Mouse (Mus musculus) liver, postnatal 0 days (tissue): ENCODE measurements around the gene Tkt. TPM values are rescaled to one million over a fixed set of nuclear protein-coding genes. Genes with fewer than 3 reads are reported as not detected.

Experiments
- ATAC-seq: fragments of 200-750 bp; cut with Nextera tagmentation; 2 replicates; pipeline ENCODE4 v1.8.0; 2017; ENCODE audit warnings: mild to moderate bottlenecking, moderate library complexity
- DNase-seq: peaks from one replicate; pipeline ENCODE4 v3.0.0-alpha.2; 2016
- H3K27ac ChIP-seq: fragments of 300-500 bp; sonication (generic); 2 replicates; pipeline ENCODE4 v1.5.1; 2014; ENCODE audit warnings: antibody characterized with exemption, moderate library complexity, mild to moderate bottlenecking, low read depth
- H3K27me3 ChIP-seq: fragments of 300-500 bp; sonication (generic); 2 replicates; pipeline ENCODE4 v1.6.1; 2014; ENCODE audit warnings: low read length, control low read depth, mixed read lengths; ENCODE audit not compliant: insufficient read depth
- H3K36me3 ChIP-seq: fragments of 300-500 bp; sonication (generic); replicated peaks from 2 replicates; pipeline ENCODE4 v1.6.1; 2014; ENCODE audit warnings: mild to moderate bottlenecking, control low read depth, low read length, moderate library complexity, mixed read lengths; ENCODE audit not compliant: insufficient read depth
- H3K4me1 ChIP-seq: fragments of 300-500 bp; sonication (generic); 2 replicates; pipeline ENCODE4 v1.6.1; 2014; ENCODE audit warnings: antibody characterized with exemption, mild to moderate bottlenecking, control low read depth; ENCODE audit not compliant: insufficient read depth
- H3K4me2 ChIP-seq: fragments of 300-500 bp; sonication (generic); 2 replicates; pipeline ENCODE4 v1.6.1; 2014; ENCODE audit warnings: low read depth, mild to moderate bottlenecking, low read length, moderate library complexity, mixed read lengths
- H3K4me3 ChIP-seq: fragments of 300-500 bp; sonication (generic); 2 replicates; pipeline ENCODE4 v1.5.1; 2014; ENCODE audit warnings: low read depth, low read length
- H3K9ac ChIP-seq: fragments of 300-500 bp; sonication (generic); replicated peaks from 2 replicates; pipeline ENCODE4 v1.6.1; 2014; ENCODE audit warnings: mild to moderate bottlenecking, moderate library complexity
- H3K9me3 ChIP-seq: fragments of 300-500 bp; sonication (generic); 2 replicates; pipeline ENCODE4 v1.6.1; 2016; ENCODE audit warnings: mild to moderate bottlenecking, control low read depth, low read length, mixed read lengths
- CTCF ChIP-seq: sonication (generic); IDR thresholded peaks from 2 replicates; pipeline ENCODE4 v1.5.1; 2016; ENCODE audit warnings: antibody characterized with exemption, low read depth
- EP300 ChIP-seq: IDR thresholded peaks from 2 replicates; pipeline ENCODE4 v1.6.1; 2016; ENCODE audit warnings: antibody characterized with exemption, low read depth, mild to moderate bottlenecking
- WGBS: fragments of 180-500 bp; shearing (Covaris S2); extraction: QIAGEN DNeasy Blood & Tissue Kit; methylation state at CpG from one replicate; pipeline ENCODE4 v1.1.7; 2014; ENCODE audit not compliant: insufficient replicate concordance; 5-methylcytosine and 5-hydroxymethylcytosine counted together
- polyA plus RNA-seq: library from polyadenylated mRNA; unstranded; fragments of >200 nt; fragmentation: Nextera tagmentation; extraction: Ambion mirVana; gene quantifications from 2 replicates; pipeline ENCODE4 v1.2.1, GENCODE M21; 2015

The Tkt gene
- polyA plus RNA-seq, 1 experiment from 2014 or later: 110 TPM

- H3K4me1 ChIP-seq: peaks cover 16% of the 10 kb centered on the region
- H3K27me3 ChIP-seq: no peaks in the 10 kb centered on the region
- peaks cover 73% of the 10 kb centered on the region for H3K36me3 ChIP-seq
- H3K27ac ChIP-seq: peak overlapping the region; percentile 70; the same call in 1 of the 2 replicates
- ATAC-seq: no peak
- no peak overlapping the region for H3K4me3 ChIP-seq
- TF ChIP-seq EP300: no peak
- no peak for TF ChIP-seq CTCF
- H3K9ac ChIP-seq: no peak overlapping the region
- 88% methylated on average over 13 of the region's 13 CpGs for WGBS
- no peak overlapping the region for H3K4me2 ChIP-seq
- DNase-seq: no peak
- H3K9me3 ChIP-seq: no peaks in the 10 kb centered on the region
Observed at GRCm38 (mm10) chr14:30560803-30561389, 12.7 kb downstream of the Tkt start.

GRCm38 (mm10) chr14:30561470-30562187 is 13.5 kb downstream of the Tkt start:
- H3K4me1 ChIP-seq: peaks cover 16% of the 10 kb centered on the region
- 0 out of 2 replicates have a peak overlapping the region, but pooled peaks have one; percentile 40 for H3K4me2 ChIP-seq

GRCm38 (mm10) chr14:30562343-30562742 is 14.2 kb downstream of the Tkt start:
- no peaks in the 10 kb centered on the region for H3K9me3 ChIP-seq
- no peak overlapping the region for H3K9ac ChIP-seq
- TF ChIP-seq CTCF (no peak), EP300 (no peak)
- peaks cover 16% of the 10 kb centered on the region for H3K4me1 ChIP-seq
- no peak overlapping the region; the same call in 1 of the 2 replicates for H3K27ac ChIP-seq
- DNase-seq (no peak), ATAC-seq (peak; percentile 57)
- H3K4me3 ChIP-seq: no peak overlapping the region
- H3K27me3 ChIP-seq: no peaks in the 10 kb centered on the region
- no peak overlapping the region for H3K4me2 ChIP-seq
- peaks cover 76% of the 10 kb centered on the region for H3K36me3 ChIP-seq

More at GRCm38 (mm10) chr14:30561470-30562187, 13.5 kb downstream of the Tkt start:
- Histone ChIP-seq H3K9me3 (no peaks in the 10 kb centered on the region), H3K4me3 (no peak overlapping the region), H3K9ac (peak overlapping the region; percentile 41), H3K36me3 (peaks cover 73% of the 10 kb centered on the region), H3K27me3 (no peaks in the 10 kb centered on the region), H3K27ac (peak overlapping the region; percentile 70)
- 69% methylated on average over 14 of the region's 14 CpGs for WGBS
- peak; percentile 76 for DNase-seq
- TF ChIP-seq EP300 (peak; percentile 90), CTCF (no peak)
- peak; percentile 92 for ATAC-seq

GRCm38 (mm10) chr14:30564451-30564850 is 16.3 kb downstream of the Tkt start:
- 58% methylated on average over 2 of the region's 2 CpGs for WGBS
- H3K4me1 ChIP-seq: peaks cover 16% of the 10 kb centered on the region
- H3K4me2 ChIP-seq: no peak overlapping the region
- no peaks in the 10 kb centered on the region for H3K27me3 ChIP-seq
- peak overlapping the region; percentile 55; the same call in 1 of the 2 replicates for H3K27ac ChIP-seq
- ATAC-seq (peak; percentile 60), DNase-seq (peak; percentile 70)
- 0 out of 2 replicates have a peak overlapping the region, but pooled peaks have one; percentile 28 for H3K9ac ChIP-seq
- H3K9me3 ChIP-seq: no peaks in the 10 kb centered on the region
- TF ChIP-seq EP300: no peak
- no peak for TF ChIP-seq CTCF
- peaks cover 77% of the 10 kb centered on the region for H3K36me3 ChIP-seq
- no peak overlapping the region for H3K4me3 ChIP-seq

- no peak overlapping the region for H3K9ac ChIP-seq
- H3K9me3 ChIP-seq: no peaks in the 10 kb centered on the region
- no peak overlapping the region for H3K4me2 ChIP-seq
- H3K4me1 ChIP-seq: peaks cover 12% of the 10 kb centered on the region
- no peak overlapping the region for H3K27ac ChIP-seq
- TF ChIP-seq EP300 (no peak), CTCF (no peak)
- H3K36me3 ChIP-seq: peaks cover 76% of the 10 kb centered on the region
- H3K27me3 ChIP-seq: no peaks in the 10 kb centered on the region
- no peak for DNase-seq
- H3K4me3 ChIP-seq: no peak overlapping the region
- WGBS: 90% methylated on average over 6 of the region's 6 CpGs
- ATAC-seq: no peak
Observed at GRCm38 (mm10) chr14:30566317-30566716, 18.2 kb downstream of the Tkt start.

- Histone ChIP-seq H3K4me1 (peaks cover 10% of the 10 kb centered on the region), H3K27ac (no peak overlapping the region), H3K9ac (no peak overlapping the region), H3K9me3 (no peaks in the 10 kb centered on the region), H3K4me2 (no peak overlapping the region), H3K4me3 (no peak overlapping the region), H3K27me3 (no peaks in the 10 kb centered on the region), H3K36me3 (peaks cover 86% of the 10 kb centered on the region)
- no peak for DNase-seq
- WGBS: 79% methylated on average over 9 of the region's 9 CpGs
- ATAC-seq: no peak
- TF ChIP-seq EP300: no peak
- TF ChIP-seq CTCF: no peak
Observed at GRCm38 (mm10) chr14:30568016-30568415, 19.9 kb downstream of the Tkt start.
